Mouse (Mus musculus) lung, postnatal 0 days (tissue): ENCODE measurements around the gene Hist1h1t. TPM values are rescaled to one million over a fixed set of nuclear protein-coding genes. Genes with fewer than 3 reads are reported as not detected.

Source experiments
- ATAC-seq: fragments of 200-750 bp; cut with Nextera tagmentation; 2 replicates; pipeline ENCODE4 v1.8.0; 2017; ENCODE audit warnings: moderate library complexity
- DNase-seq: peaks from one replicate; pipeline ENCODE4 v3.0.0-alpha.2; 2016; ENCODE audit warnings: low spot score
- H3K27ac ChIP-seq: fragments of 300-500 bp; sonication (generic); 2 replicates; pipeline ENCODE4 v1.5.1; 2014; ENCODE audit warnings: antibody characterized with exemption, mild to moderate bottlenecking, low read length, mixed read lengths
- H3K27me3 ChIP-seq: fragments of 300-500 bp; sonication (generic); replicated peaks from 2 replicates; pipeline ENCODE4 v1.6.1; 2014; ENCODE audit warnings: low read length, mixed read lengths; ENCODE audit not compliant: insufficient read depth
- H3K36me3 ChIP-seq: fragments of 300-500 bp; sonication (generic); 2 replicates; pipeline ENCODE4 v1.6.1; 2014; ENCODE audit warnings: low read length, mixed read lengths; ENCODE audit not compliant: insufficient read depth
- H3K4me1 ChIP-seq: fragments of 300-500 bp; sonication (generic); 2 replicates; pipeline ENCODE4 v1.6.1; 2014; ENCODE audit warnings: antibody characterized with exemption, low read depth, low read length, mixed read lengths; ENCODE audit not compliant: insufficient read depth
- H3K4me2 ChIP-seq: fragments of 300-500 bp; sonication (generic); replicated peaks from 2 replicates; pipeline ENCODE4 v1.6.1; 2014; ENCODE audit warnings: low read depth, mild to moderate bottlenecking, low read length, moderate library complexity, mixed read lengths
- H3K4me3 ChIP-seq: fragments of 300-500 bp; sonication (generic); 2 replicates; pipeline ENCODE4 v1.5.1; 2014; ENCODE audit warnings: low read depth, low read length
- H3K9ac ChIP-seq: fragments of 300-500 bp; sonication (generic); replicated peaks from 2 replicates; pipeline ENCODE4 v1.6.1; 2014; ENCODE audit warnings: low read depth, mild to moderate bottlenecking
- H3K9me3 ChIP-seq: fragments of 300-500 bp; sonication (generic); 2 replicates; pipeline ENCODE4 v1.6.1; 2016; ENCODE audit warnings: low read length, mixed read lengths
- CTCF ChIP-seq: IDR thresholded peaks from 2 replicates; pipeline ENCODE4 v1.5.1; 2016; ENCODE audit warnings: antibody characterized with exemption, mild to moderate bottlenecking
- EP300 ChIP-seq: IDR thresholded peaks from 2 replicates; pipeline ENCODE4 v1.6.1; 2016; ENCODE audit warnings: antibody characterized with exemption, mild to moderate bottlenecking, control low read depth
- WGBS: fragments of 180-500 bp; shearing (Covaris S2); extraction: QIAGEN DNeasy Blood & Tissue Kit; methylation state at CpG from one replicate; pipeline ENCODE4 v1.1.7; 2014; 5-methylcytosine and 5-hydroxymethylcytosine counted together
- polyA plus RNA-seq: library from polyadenylated mRNA; unstranded; fragments of >200 nt; fragmentation: Nextera tagmentation; extraction: Ambion mirVana; gene quantifications from 2 replicates; pipeline ENCODE4 v1.2.1, GENCODE M21; 2015

Hist1h1t gene
- polyA plus RNA-seq, 1 experiment from 2014 or later = 0.13 TPM

GRCm38 (mm10) chr13:23688956-23689355, 6.7 kb upstream of the Hist1h1t start:
- Histone ChIP-seq H3K9ac (no peak overlapping the region), H3K4me2 (no peak overlapping the region), H3K27me3 (no peaks in the 10 kb centered on the region), H3K36me3 (no peaks in the 10 kb centered on the region), H3K9me3 (no peaks in the 10 kb centered on the region), H3K4me1 (no peaks in the 10 kb centered on the region; the same call in 1 of the 2 replicates), H3K4me3 (no peak overlapping the region), H3K27ac (no peak overlapping the region)
- 96% methylated on average over 2 of the region's 2 CpGs for WGBS
- ATAC-seq (no peak), DNase-seq (no peak)
- TF ChIP-seq EP300 (no peak), CTCF (no peak)

GRCm38 (mm10) chr13:23689459-23689858, 6.2 kb upstream of the Hist1h1t start:
- Histone ChIP-seq H3K27ac (no peak overlapping the region), H3K4me2 (no peak overlapping the region), H3K36me3 (no peaks in the 10 kb centered on the region), H3K9me3 (no peaks in the 10 kb centered on the region), H3K4me1 (no peaks in the 10 kb centered on the region; the same call in 1 of the 2 replicates), H3K9ac (no peak overlapping the region), H3K27me3 (no peaks in the 10 kb centered on the region), H3K4me3 (no peak overlapping the region)
- WGBS = 61% methylated on average over 2 of the region's 2 CpGs
- TF ChIP-seq CTCF (no peak), EP300 (no peak)
- ATAC-seq (no peak), DNase-seq (no peak)

- Histone ChIP-seq H3K9me3 (no peaks in the 10 kb centered on the region), H3K4me3 (no peak overlapping the region), H3K27me3 (no peaks in the 10 kb centered on the region), H3K36me3 (no peaks in the 10 kb centered on the region), H3K4me2 (no peak overlapping the region), H3K27ac (no peak overlapping the region), H3K4me1 (no peaks in the 10 kb centered on the region), H3K9ac (no peak overlapping the region)
- 77% methylated on average over 6 of the region's 6 CpGs for WGBS
- TF ChIP-seq EP300 (no peak), CTCF (no peak)
- DNase-seq (no peak), ATAC-seq (no peak)
Observed at GRCm38 (mm10) chr13:23693856-23694440, 1.7 kb upstream of the Hist1h1t start.

GRCm38 (mm10) chr13:23694956-23695355, 658 bp upstream of the Hist1h1t start:
- Histone ChIP-seq H3K9me3 (no peaks in the 10 kb centered on the region), H3K4me2 (no peak overlapping the region), H3K9ac (no peak overlapping the region), H3K27ac (no peak overlapping the region), H3K27me3 (no peaks in the 10 kb centered on the region), H3K4me3 (no peak overlapping the region), H3K4me1 (no peaks in the 10 kb centered on the region), H3K36me3 (no peaks in the 10 kb centered on the region)
- ATAC-seq (no peak), DNase-seq (no peak)
- WGBS = 90% methylated on average over 9 of the region's 9 CpGs
- TF ChIP-seq EP300 (no peak), CTCF (no peak)

GRCm38 (mm10) chr13:23696061-23696474, 454 bp downstream of the Hist1h1t start:
- Histone ChIP-seq H3K4me1 (no peaks in the 10 kb centered on the region), H3K4me3 (no peak overlapping the region), H3K4me2 (peak overlapping the region; percentile 29), H3K36me3 (no peaks in the 10 kb centered on the region), H3K9me3 (no peaks in the 10 kb centered on the region), H3K27ac (peak overlapping the region; percentile 45), H3K9ac (no peak overlapping the region), H3K27me3 (no peaks in the 10 kb centered on the region)
- TF ChIP-seq CTCF (no peak), EP300 (no peak)
- ATAC-seq (no peak), DNase-seq (peak; percentile 57)
- WGBS = 42% methylated on average over 15 of the region's 15 CpGs

- H3K27me3 ChIP-seq = no peaks in the 10 kb centered on the region
- peak overlapping the region; percentile 70 for H3K4me2 ChIP-seq
- DNase-seq (peak; percentile 92), ATAC-seq (peak; percentile 17)
- peak overlapping the region; percentile 40 for H3K4me3 ChIP-seq
- TF ChIP-seq CTCF (peak; percentile 84), EP300 (peak; percentile 41; the same call in 1 of the 2 replicates)
- no peaks in the 10 kb centered on the region for H3K36me3 ChIP-seq
- peak overlapping the region; percentile 86 for H3K27ac ChIP-seq
- no peaks in the 10 kb centered on the region for H3K4me1 ChIP-seq
- under 1% methylated on average over 23 of the region's 32 CpGs for WGBS
- no peaks in the 10 kb centered on the region for H3K9me3 ChIP-seq
- peak overlapping the region; percentile 43 for H3K9ac ChIP-seq
Observed at GRCm38 (mm10) chr13:23697491-23698299, 2.1 kb downstream of the Hist1h1t start.
